Mouse (Mus musculus) MEL (cell line): ENCODE data around the gene Rad51b. TPM values are rescaled to one million over a fixed set of nuclear protein-coding genes. Genes with fewer than 3 reads are reported as not detected.

Experiments
- DNase-seq: peaks from one replicate; pipeline ENCODE4 v3.0.0; 2011; ENCODE audit warnings: low read depth, low spot score
- H3K27ac ChIP-seq: 2 replicates; pipeline ENCODE4 v1.5.1; 2012; ENCODE audit warnings: low read depth, mild to moderate bottlenecking, control low read depth, low read length, moderate library complexity; ENCODE audit not compliant: control insufficient read depth
- H3K27me3 ChIP-seq, 2 experiments: fragments of 150-350 bp in 1 of 2; sonication (generic) in 1 of 2; 2 replicates each; pipeline ENCODE4 v1.6.1; 2012; ENCODE audit warnings: low read length in 2 of 2, mild to moderate bottlenecking in 2 of 2, improper control_type of control experiment in 1 of 2, moderate library complexity in 1 of 2; ENCODE audit not compliant: insufficient read depth in 2 of 2, control insufficient read depth in 1 of 2
- H3K36me3 ChIP-seq, 2 experiments: 2 replicates each; pipeline ENCODE4 v1.6.1; 2012 to 2014; ENCODE audit warnings: low read length in 2 of 2, improper control_type of control experiment in 1 of 2, inconsistent platforms in 1 of 2, mild to moderate bottlenecking in 1 of 2; ENCODE audit not compliant: insufficient read depth in 2 of 2, control insufficient read depth in 1 of 2
- H3K4me1 ChIP-seq, 2 experiments: fragments of 150-350 bp in 1 of 2; sonication (generic) in 1 of 2; 2 replicates each; pipeline ENCODE4 v1.6.1; 2012; ENCODE audit warnings: low read length in 2 of 2, improper control_type of control experiment in 1 of 2, mild to moderate bottlenecking in 1 of 2; ENCODE audit not compliant: insufficient read depth in 2 of 2, control insufficient read depth in 1 of 2
- H3K4me3 ChIP-seq, 2 experiments: fragments of 150-350 bp in 1 of 2; sonication (generic) in 1 of 2; 2 replicates each; pipeline ENCODE4 v1.5.1; 2012; ENCODE audit warnings: low read depth in 2 of 2, low read length in 2 of 2, mild to moderate bottlenecking in 2 of 2, moderate library complexity in 2 of 2, control low read depth in 1 of 2, improper control_type of control experiment in 1 of 2; ENCODE audit not compliant: control insufficient read depth in 1 of 2, insufficient read depth in 1 of 2
- H3K79me2 ChIP-seq: 2 replicates; pipeline ENCODE4 v1.6.1; 2012; ENCODE audit warnings: mild to moderate bottlenecking, low read length, moderate library complexity; ENCODE audit not compliant: control insufficient read depth, poor library complexity, insufficient read depth
- H3K9ac ChIP-seq: 2 replicates; pipeline ENCODE4 v1.6.1; 2012; ENCODE audit warnings: low read depth, mild to moderate bottlenecking, control low read depth, low read length, moderate library complexity; ENCODE audit not compliant: control insufficient read depth, poor library complexity, severe bottlenecking
- H3K9me3 ChIP-seq: fragments of 150-350 bp; sonication (generic); replicated peaks from 2 replicates; pipeline ENCODE4 v1.6.1; 2012; ENCODE audit warnings: mild to moderate bottlenecking, low read length, improper control_type of control experiment, moderate library complexity; ENCODE audit not compliant: insufficient read depth
- BHLHE40 ChIP-seq: IDR thresholded peaks from 2 replicates; pipeline ENCODE4 v1.6.1; 2012; ENCODE audit warnings: low read depth, mild to moderate bottlenecking, inconsistent platforms, low read length, improper control_type of control experiment, borderline replicate concordance
- CTCF ChIP-seq, 3 experiments: IDR thresholded peaks in 2 of 3; conservative IDR thresholded peaks in 1 of 3; 2 replicates each; pipeline ENCODE4 v1.5.1; 2011 to 2012; ENCODE audit warnings: low read length in 3 of 3, low read depth in 2 of 3, mild to moderate bottlenecking in 2 of 3, improper control_type of control experiment in 1 of 3, inconsistent platforms in 1 of 3, mixed read lengths in 1 of 3, moderate library complexity in 1 of 3; ENCODE audit not compliant: control insufficient read depth in 1 of 3, insufficient read depth in 1 of 3, poor library complexity in 1 of 3, severe bottlenecking in 1 of 3
- ELF1 ChIP-seq: IDR thresholded peaks from 2 replicates; pipeline ENCODE4 v1.6.1; 2014; ENCODE audit warnings: low read depth, mild to moderate bottlenecking, inconsistent platforms, low read length, improper control_type of control experiment, moderate library complexity
- GATA1 ChIP-seq: IDR thresholded peaks from 2 replicates; pipeline ENCODE4 v1.6.1; 2011; ENCODE audit warnings: low read depth, low read length, improper control_type of control experiment
- HCFC1 ChIP-seq: IDR thresholded peaks from 2 replicates; pipeline ENCODE4 v1.6.1; 2012; ENCODE audit warnings: low read depth, mild to moderate bottlenecking, inconsistent platforms, low read length, improper control_type of control experiment, moderate library complexity
- MAZ ChIP-seq: IDR thresholded peaks from 2 replicates; pipeline ENCODE4 v1.6.1; 2012; ENCODE audit warnings: low read depth, mild to moderate bottlenecking, inconsistent platforms, low read length, improper control_type of control experiment
- MXI1 ChIP-seq: IDR thresholded peaks from 2 replicates; pipeline ENCODE4 v1.6.1; 2011; ENCODE audit warnings: mild to moderate bottlenecking, low read depth, low read length, improper control_type of control experiment
- MYB ChIP-seq: IDR thresholded peaks from 2 replicates; pipeline ENCODE4 v1.6.1; 2011; ENCODE audit warnings: mild to moderate bottlenecking, low read depth, low read length, improper control_type of control experiment
- NRF1 ChIP-seq: IDR thresholded peaks from 2 replicates; pipeline ENCODE4 v1.6.1; 2014; ENCODE audit warnings: low read depth, mild to moderate bottlenecking, inconsistent platforms, low read length, improper control_type of control experiment, moderate library complexity; ENCODE audit not compliant: poor library complexity, insufficient read depth, severe bottlenecking
- POLR2AphosphoS5 ChIP-seq: IDR thresholded peaks from 2 replicates; pipeline ENCODE4 v1.6.1; 2012; ENCODE audit warnings: low read depth, borderline replicate concordance, mild to moderate bottlenecking, inconsistent platforms, low read length, moderate library complexity, mixed read lengths
- SMC3 ChIP-seq: IDR thresholded peaks from 2 replicates; pipeline ENCODE4 v1.6.1; 2011; ENCODE audit warnings: low read depth, low read length, improper control_type of control experiment
- TAL1 ChIP-seq: IDR thresholded peaks from 2 replicates; pipeline ENCODE4 v1.6.1; 2012; ENCODE audit warnings: mild to moderate bottlenecking, inconsistent platforms, low read length, moderate library complexity, mixed read lengths
- UBTF ChIP-seq: IDR thresholded peaks from 2 replicates; pipeline ENCODE4 v1.6.1; 2012; ENCODE audit warnings: low read depth, mild to moderate bottlenecking, inconsistent platforms, low read length, improper control_type of control experiment, moderate library complexity, borderline replicate concordance; ENCODE audit not compliant: insufficient read depth
- USF2 ChIP-seq, 2 experiments: IDR thresholded peaks; 2 replicates each; pipeline ENCODE4 v1.6.1; 2011 to 2012; ENCODE audit warnings: improper control_type of control experiment in 2 of 2, low read length in 2 of 2, borderline replicate concordance in 1 of 2, inconsistent platforms in 1 of 2, low read depth in 1 of 2, mild to moderate bottlenecking in 1 of 2; ENCODE audit not compliant: insufficient read depth in 1 of 2
- ZC3H11A ChIP-seq: IDR thresholded peaks from 2 replicates; pipeline ENCODE4 v1.6.1; 2012; ENCODE audit warnings: low read depth, mild to moderate bottlenecking, inconsistent platforms, low read length, improper control_type of control experiment
- ZNF384 ChIP-seq: IDR thresholded peaks from 2 replicates; pipeline ENCODE4 v1.6.1; 2012; ENCODE audit warnings: low read depth, mild to moderate bottlenecking, inconsistent platforms, low read length, improper control_type of control experiment
- polyA plus RNA-seq, 2 experiments: library from polyadenylated mRNA; stranded (reverse) in 1 of 2; unstranded in 1 of 2; fragments of >175 nt in 1 of 2; fragments of >200 nt in 1 of 2; gene quantifications; 2 replicates each; pipeline versions ENCODE4 v1.2.1 to v1.2.4; 2012; ENCODE audit warnings: low replicate concordance in 2 of 2, low read depth in 1 of 2; ENCODE audit not compliant: insufficient read length in 2 of 2, insufficient read depth in 1 of 2, missing spikeins in 1 of 2
- total RNA-seq: library from RNA; depleted of rRNA; stranded (reverse); fragments of 300-350 nt; gene quantifications from 2 replicates; pipeline ENCODE4 v1.2.3, GENCODE M21; 2012

The Rad51b gene
- total and polyA plus RNA-seq, 3 experiments: 3.6 to 5.7 TPM; not detected in 1

DNA sequence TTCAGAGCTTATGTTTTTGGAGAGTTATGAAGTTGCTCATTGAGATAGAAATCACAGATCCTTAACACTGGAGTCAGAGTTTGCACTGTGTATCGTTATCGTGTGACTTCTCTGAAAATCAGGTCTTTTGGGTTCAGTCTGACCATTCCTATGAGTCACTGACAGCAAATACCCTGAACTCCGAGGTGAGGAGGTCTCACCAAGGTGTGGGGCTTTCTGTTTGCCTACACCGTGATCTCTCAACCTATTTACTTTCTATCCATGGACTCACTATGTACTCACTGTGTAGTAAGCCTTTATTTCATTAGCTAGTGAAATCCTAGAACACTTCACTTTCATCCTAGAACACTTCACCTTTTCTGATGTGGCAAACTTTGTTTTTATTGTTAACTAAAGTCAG is 34.6 kb downstream of the Rad51b start (continued):
- TF ChIP-seq ZC3H11A: no peak
- TF ChIP-seq, all 39 proteins: peak for 0

DNA sequence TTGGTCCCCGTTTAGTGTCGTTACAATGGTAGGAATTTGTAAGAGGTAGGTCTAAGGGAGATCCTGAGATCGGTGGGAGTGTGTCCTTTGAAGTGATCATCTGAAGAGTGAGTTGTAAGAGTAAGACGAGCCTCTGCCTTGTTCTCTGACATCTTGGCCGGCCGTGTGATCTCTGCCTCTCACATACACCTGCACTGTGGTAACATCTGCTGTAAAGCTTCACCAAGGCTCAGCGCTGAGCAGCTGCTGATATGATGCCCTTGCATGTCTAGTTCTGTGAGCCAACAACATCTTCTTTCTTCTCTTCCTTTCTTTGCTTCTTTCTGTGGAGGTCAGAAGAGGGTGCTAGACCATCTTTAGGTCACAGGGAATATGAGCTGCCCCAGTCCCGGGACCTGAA is 41.7 kb downstream of the Rad51b start:
- Histone ChIP-seq H3K9me3 (no peaks in the 10 kb centered on the region), H3K4me1 (no peaks in the 10 kb centered on the region), H3K27me3 (no peaks in the 10 kb centered on the region), H3K36me3 (peaks cover 0 to 4% of the 10 kb centered on the region in 2 experiments; a peak in 2 of 4 replicates), H3K4me3 (no peak overlapping the region), H3K27ac (no peak overlapping the region), H3K79me2 (no peaks in the 10 kb centered on the region), H3K9ac (no peak overlapping the region)
- no peak for TF ChIP-seq MAZ
- TF ChIP-seq ZNF384: no peak
- TF ChIP-seq SMC3: no peak
- DNase-seq: no peak

GRCm38 (mm10) chr12:79340513-79340912 is 43.4 kb downstream of the Rad51b start:
- H3K4me1 ChIP-seq: no peaks in the 10 kb centered on the region
- no peak for DNase-seq
- TF ChIP-seq TAL1 (no peak), UBTF (no peak), ZC3H11A (no peak), MXI1 (no peak), MYB (no peak), HCFC1 (no peak), BHLHE40 (no peak), USF2 (IDR thresholded peaks at IDR 0.05; ENCODE audit: borderline replicate concordance in 1 of 2, insufficient read depth in 1 of 2, low read depth in 1 of 2, low read length in 2 of 2) (no peak), POLR2AphosphoS5 (no peak), ZNF384 (no peak), NRF1 (no peak), GATA1 (no peak), ELF1 (no peak), CTCF (IDR thresholded peaks at IDR 0.05 in 2 of 3, conservative IDR thresholded peaks at IDR 0.05 in 1 of 3; ENCODE audit: control insufficient read depth in 1 of 3, insufficient read depth in 1 of 3, low read depth in 2 of 3, low read length in 3 of 3, poor library complexity in 1 of 3, severe bottlenecking in 1 of 3) (no peak)

More at GRCm38 (mm10) chr12:79340513-79340912, 43.4 kb downstream of the Rad51b start:
- Histone ChIP-seq H3K27me3 (no peaks in the 10 kb centered on the region), H3K9ac (no peak overlapping the region), H3K4me3 (no peak overlapping the region), H3K9me3 (no peaks in the 10 kb centered on the region), H3K79me2 (no peaks in the 10 kb centered on the region), H3K27ac (no peak overlapping the region), H3K36me3 (no peaks in the 10 kb centered on the region; a peak in 1 of 4 replicates)
